Mouse (Mus musculus) heart, postnatal 36 days (tissue): Measurements from ENCODE around the gene Slc6a1. TPM values are rescaled to one million over a fixed set of nuclear protein-coding genes. Genes with fewer than 3 reads are reported as not detected.

Source experiments
- DNase-seq, 2 experiments: peaks; one replicate each; pipeline ENCODE4 v3.0.0; 2021 to 2022
- intact Hi-C: fragments of 180-260 bp; cut with DNase I; formaldehyde crosslinking; loops from one replicate; pipeline ENCODE4 v1.15.1; 2025
- total RNA-seq, 2 experiments: library from RNA; stranded (reverse); gene quantifications; 2 replicates each; pipeline ENCODE4 v1.2.3; 2021

Gene Slc6a1
- under 1 TPM; 0.14 to 0.17 TPM for total RNA-seq

DNA sequence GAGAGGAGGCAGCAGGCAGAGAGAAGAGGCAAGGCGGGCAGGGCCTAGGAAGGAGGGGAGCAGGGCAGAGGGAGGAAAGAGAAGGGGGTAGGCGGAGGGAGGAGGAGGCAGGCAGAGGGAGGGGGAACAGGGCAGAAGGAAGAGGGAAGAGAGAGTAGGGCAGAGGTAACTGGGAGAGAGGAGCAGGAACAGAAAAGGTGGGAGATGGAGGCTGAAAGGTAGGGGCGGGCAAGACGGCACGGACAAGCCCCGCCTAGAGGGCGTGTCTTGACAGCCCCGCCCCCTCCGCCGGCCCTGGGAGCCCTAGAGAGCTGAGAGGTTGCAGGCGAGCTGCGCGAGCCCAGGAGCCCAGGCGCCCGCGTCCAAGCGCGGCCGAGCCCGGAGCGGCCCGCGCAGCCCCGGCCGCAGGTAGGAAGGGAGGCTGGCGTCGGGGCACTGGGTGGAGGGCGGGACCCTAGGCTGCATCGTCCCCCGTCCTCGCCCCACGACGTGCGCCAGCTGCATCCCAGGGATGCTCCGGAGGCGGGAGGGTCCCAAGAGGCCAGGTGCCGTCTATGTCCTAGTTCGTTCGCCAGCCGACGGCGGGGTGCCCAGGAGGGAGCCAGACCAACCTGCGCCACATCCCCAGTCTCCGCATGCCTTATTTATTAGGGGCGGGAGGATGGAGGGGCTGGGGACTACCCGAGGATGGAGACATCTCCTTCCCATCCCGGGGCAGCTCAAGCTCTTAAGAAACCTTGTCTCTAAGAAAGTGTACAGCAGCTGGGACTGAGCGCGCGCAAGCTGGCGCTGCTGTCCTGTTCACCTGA is at the start of gene Slc6a1:
Gene Slc6a1, plus strand, starts transcription at position 167 of the 809 bp plus-strand sequence.
- intact Hi-C loops: no loop called here
- DNase-seq: peak; percentile 8 to 9

DNA sequence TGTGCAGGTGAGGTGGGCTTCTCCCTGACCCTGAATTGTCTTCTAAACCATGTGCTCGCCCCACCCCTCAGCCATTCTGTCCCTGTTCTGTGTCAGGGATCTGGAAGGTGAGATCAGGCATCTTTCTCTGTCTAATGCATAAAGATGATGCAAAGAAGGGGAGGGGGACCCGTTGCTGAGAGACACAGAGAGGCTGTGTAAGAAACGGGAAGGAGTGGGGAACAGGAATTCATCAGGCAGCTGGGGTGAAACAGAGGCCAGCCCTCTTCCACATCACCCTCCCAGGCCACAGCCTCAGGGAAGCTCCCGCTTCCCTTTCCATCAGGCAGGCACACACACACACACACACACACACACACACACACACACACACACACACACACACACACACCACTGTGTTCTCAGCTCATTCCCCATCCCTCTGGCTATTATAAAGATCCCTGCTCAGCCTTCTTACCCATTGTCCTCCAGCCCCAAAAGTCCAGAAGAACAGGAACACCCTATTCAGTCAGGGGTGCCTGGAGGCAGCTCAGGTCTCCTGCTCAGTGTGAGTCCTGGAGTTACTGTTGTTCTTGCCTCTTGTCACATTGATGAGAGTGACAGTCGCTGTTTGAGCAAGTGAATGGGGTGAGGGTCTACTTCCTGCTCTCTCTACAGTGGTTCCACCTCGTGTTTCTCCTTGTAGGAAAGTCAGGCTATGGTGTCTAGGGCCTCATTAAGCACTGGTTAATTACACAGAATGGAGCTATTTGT is 43.4 kb upstream of the Slc6a1 start:
- intact Hi-C loops: no loop called here
- no peak for DNase-seq

DNA sequence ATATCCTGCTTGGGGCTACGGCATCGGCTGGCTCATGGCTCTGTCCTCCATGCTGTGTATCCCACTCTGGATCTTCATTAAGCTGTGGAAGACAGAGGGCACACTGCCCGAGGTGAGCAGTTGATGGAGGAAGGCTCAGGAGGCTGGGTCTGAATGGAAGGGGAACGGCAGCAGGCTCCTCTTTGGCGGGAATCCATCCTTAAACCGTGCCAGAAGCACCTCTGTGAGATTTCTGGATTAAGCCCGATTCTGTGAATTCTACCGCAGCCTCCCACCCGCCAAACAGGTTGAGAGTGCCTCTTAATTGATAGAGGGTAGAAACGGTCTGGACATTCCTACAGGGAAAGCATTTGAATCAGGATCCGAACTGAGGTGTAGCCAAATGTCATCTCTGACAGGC is 36.8 kb upstream of the Slc6a1 start:
- intact Hi-C loops: no loop called here
- no peak for DNase-seq

DNA sequence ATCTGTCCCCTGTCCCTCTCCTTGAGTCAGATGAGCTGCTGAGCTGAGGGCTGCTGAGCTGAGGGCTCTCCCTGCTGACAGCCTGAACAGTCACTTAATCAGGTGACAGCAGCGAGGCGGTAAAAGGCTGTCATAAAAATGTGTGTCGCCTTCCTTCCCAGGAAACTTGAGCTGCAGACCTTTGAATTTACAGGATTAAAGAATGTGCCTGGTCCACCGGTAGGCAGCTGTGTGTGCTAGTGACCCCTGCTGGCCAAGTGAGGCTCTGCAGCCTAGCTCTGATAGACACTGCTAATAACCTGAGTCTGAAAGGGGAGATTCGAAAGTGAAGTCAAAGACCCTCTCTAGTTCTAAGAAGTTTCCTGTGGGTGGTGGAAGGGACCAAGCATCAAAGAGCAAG is 32.1 kb upstream of the Slc6a1 start:
- DNase-seq: peak; percentile 70 to 78
- intact Hi-C loops: loop anchor here (1.0 to 5.0 kb wide), 2 partner anchors 161 to 488 kb away; no protein-coding TSS in a partner anchor

DNA sequence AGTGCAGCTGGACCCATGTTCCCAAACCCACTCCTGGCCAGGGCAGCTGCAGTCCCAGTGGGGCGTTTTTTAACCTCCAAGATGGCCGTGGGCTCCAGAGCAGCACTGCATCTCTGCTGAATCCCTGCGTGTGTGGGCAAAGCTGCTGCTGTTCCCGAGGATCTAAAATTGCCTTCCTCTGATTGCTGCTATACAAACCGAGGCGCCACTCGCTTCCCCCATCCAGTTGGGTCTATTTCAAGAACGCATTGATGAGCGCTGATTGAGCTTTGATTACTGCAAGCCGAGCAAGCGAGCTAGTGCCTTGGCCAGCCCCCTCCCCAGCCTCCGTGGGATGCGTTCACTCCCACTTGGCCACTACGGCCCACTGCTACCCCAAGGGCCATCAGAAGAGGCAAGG is 27.5 kb upstream of the Slc6a1 start:
- no peak for DNase-seq
- intact Hi-C loops: loop anchor here (5.0 kb wide), 1 partner anchor 493 kb away; no protein-coding TSS in a partner anchor

DNA sequence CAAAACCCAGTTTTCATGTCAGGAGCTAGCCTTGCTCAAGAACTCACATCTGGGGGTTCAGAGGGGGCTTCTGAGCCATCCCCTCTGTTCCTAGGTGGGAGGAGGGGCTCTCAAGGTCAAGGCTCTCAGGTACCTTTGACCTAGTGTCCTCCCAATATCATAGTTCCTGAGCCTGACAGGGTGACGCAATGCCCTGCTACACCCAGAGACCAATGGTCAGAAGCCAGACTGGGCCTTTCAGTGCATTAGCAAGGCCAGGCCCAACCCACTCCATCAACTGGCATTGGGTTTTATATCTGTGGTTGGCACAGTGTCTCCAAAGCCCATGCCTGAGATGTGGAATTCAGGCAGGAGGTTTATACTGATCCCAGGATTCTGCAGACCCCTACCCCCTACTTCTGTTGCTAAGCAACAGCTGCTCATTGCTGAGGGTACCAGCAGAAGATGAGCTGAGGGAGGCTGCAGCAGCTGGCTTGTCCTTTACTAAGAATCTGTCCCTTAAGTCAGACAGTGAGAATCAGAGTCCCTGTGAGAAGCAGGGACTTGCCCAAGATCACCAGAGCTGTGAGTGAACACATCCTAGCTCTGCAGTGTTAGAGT is 24.6 kb upstream of the Slc6a1 start:
- intact Hi-C loops: no loop called here
- no peak for DNase-seq

DNA sequence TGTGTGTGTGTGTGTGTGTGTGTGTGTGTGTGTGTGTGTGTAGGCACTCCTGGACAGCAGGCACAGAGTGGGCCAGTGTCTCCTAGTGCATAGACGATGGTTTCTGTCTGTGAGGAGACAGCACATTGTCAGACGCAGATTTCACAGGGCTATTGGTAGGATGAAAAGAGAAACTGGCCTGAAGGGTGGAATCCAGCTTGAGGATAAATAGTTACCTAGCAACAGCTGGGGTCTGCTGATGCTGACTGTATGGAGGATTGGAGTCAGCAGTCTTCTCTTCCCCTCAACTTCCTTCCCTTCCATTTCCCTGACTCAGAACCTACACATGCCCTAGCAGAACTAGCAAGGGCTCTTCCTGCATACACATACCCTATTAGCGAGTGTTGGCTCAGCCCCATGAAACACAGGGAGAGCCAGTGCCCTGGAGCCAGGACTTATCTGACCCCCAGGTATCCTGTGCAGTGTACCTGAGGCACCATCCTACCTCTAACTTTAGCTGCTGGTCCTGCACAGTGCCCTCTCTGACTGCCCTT is 23.7 kb upstream of the Slc6a1 start:
- intact Hi-C loops: no loop called here
- no peak for DNase-seq

DNA sequence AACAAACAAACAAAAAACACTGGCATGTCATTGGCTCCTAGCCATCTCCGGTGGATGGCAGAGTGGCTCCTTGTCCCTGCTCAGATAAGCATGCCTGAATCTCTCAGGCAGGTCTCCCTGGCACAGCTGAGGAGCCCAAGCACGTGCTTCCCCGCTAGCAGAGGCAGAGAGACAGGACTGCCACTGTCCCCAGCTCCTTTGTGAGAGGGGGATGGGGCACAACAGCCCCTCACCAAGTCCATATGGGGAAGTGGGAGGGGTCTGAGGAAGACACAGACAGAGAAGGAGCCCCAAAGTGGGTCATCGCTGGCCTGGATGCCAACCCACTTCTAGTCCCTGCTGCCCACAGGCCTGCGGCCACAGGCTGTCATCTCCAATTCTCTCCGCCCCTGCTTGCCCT is 20.8 kb upstream of the Slc6a1 start:
- intact Hi-C loops: no loop called here
- DNase-seq: no peak

DNA sequence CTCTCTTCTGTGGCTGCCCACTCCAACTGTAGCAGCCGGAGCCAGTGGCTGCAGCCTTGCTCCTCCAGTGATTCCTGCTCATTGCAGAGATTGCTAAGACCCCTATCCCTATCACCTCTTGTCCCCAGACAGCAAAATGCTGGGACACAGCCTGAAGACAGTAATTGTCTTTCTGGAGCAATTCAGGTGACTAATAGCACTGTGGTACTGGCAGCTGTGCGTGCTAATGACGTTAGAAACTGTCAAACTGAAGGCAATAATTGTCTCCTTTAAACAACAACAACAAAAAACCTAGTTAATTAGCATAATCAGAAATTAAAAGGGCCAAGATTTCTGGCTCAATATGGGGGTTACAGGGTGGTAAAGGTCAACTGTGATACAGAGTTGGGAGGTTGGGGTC is 18.4 kb upstream of the Slc6a1 start:
- intact Hi-C loops: no loop called here
- no peak for DNase-seq

DNA sequence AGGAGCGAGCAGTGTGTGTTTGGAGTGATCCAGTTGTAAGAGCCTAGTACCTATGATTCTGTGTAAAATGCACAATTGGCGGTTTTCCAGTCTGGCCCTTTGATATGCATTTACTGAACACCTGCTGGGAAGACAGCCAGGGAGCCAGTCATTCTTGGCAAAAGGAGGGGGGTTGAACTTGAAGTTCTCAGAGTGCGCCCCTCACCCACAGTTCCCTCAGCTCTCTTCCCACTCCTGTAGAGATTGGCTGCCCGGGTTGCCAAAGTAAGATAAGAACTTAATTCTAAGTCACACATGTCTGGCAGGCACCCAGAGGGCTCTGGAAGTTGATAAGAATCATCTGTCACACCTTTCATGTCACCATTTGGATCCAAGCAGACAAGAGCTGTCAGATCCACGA is 18.0 kb upstream of the Slc6a1 start:
- no peak for DNase-seq
- intact Hi-C loops: no loop called here

DNA sequence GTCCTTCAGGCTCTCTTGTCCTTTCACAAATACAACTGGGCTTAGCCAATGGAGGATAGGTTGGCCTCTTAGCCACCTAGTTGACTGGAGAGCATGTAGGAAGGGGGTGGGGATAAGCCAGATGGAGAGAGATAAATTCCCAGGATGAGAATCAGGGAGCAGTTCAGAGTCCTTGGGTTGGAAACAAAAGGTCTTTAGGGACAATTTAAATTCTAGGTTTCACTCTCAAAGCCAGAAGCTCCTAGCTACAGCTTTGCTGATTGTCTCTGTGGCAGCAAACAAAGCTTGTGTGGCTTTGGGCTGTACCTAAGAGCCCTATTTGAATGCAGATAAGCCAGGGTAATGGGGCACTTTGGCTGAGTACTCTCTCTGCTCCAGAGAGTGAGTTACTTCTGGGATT is 16.2 kb upstream of the Slc6a1 start:
- DNase-seq: no peak
- intact Hi-C loops: no loop called here

DNA sequence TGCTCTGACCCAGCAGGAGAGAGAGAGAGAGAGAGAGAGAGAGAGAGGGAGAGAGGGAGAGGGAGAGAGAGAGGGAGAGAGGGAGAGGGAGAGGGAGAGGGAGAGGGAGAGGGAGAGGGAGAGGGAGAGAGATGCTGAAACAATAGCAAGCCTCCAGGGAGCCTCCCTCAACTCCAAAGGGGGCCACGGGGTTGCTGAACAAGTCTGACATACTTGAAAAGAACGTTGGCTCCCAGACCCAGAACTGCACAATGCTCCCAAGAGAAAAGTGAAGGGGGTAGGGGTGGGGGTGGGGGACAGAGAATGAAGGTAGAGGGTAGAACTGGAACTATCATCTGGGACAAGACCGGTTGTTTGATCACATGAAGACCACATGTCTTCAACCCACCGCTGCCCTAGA is 14.5 kb upstream of the Slc6a1 start:
- DNase-seq: no peak
- intact Hi-C loops: no loop called here

DNA sequence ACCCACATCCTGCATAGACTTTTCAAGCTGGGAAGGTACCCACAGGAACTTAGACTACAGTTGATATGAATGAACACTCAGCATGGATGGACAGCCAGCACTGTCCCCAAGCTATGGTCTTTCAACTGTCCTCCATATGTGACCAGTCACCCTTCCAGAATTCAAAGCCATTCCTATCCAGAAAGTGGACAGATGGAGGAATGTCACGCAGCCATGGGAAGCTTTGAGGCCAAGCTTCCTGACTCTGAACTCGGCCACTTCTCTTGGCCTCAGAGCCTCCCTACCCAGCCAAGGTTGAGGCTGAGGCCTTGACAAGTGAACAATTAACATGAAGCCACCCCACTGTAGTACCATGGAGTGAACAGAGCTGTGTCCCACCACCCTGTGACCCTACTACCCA is 12.8 kb upstream of the Slc6a1 start:
- no peak for DNase-seq
- intact Hi-C loops: no loop called here

DNA sequence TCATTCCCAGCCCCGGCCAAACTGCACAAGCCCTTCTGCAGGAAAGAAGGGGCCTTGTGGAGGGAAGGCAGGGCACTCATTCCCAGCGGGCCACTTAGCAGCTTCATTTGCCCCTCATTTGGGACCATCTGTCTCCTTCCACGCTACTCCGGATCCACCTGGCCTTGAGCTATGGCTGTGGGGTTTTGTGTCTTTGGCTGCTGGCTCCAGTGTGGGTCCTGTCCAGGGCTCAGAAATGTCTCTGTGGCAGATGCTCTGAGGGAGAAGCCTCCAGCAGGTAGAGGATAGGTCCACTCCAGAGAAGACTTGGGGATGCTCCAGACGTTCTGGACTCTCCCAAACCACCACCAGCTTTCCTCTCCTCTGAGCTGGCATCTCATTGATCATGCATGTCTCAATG is 11.6 kb upstream of the Slc6a1 start:
- intact Hi-C loops: no loop called here
- no peak for DNase-seq

DNA sequence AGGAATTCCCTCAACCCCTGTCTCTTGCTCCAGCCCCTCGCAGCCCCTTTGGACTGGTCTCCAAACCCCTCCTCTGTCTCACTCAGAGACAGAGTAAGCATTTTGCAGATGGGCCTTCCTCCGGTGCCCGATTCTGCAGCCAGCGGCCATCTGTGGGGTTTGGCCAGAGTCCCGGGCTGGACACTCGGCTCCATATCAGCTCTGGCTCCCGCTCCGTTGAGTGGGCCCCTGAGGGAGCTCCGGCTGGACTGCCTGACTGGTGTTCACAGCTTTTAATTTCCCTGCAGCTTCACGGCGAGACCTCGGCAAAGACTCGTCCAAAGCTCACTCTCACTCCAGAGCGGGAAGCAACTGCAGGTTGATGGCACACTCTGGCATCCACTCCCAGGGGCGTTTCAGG is 10.2 kb upstream of the Slc6a1 start:
- DNase-seq: peak; percentile 51 to 62
- intact Hi-C loops: no loop called here

DNA sequence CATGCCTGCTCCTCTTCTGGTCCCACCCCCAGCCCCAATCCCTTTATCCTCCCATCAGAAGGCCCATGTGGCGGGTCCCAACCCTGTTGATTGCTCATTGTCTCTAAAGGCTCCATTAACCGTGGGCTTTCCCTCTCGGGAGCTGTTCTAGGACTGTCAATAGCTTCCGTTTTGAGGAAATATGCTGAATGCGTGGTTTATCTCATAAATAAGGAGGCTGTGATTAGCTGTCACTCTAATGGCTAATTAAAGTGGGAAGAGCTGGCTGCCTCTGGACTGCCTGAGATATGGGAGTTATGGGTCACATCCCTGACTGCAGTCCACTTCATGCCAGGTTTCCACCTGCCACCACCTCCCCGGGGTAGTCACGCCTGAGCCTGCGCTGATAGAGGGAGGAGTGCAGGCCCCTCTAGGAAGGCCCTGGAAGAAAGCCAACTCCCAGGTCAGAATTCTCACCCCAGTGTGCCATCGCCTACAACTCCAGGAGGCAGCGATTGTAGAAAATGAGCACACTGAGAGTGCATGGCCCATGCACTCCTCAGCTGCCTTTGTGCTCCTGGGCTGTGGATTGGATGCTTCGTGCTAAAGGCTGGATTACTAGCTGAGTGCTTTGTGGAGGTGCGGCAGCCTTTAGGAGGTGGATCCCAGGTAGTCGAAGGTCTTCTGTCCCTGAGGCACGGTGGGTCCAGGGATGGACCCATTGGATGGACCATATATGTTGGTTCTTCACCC is 8.3 kb upstream of the Slc6a1 start:
- DNase-seq: no peak
- intact Hi-C loops: no loop called here

DNA sequence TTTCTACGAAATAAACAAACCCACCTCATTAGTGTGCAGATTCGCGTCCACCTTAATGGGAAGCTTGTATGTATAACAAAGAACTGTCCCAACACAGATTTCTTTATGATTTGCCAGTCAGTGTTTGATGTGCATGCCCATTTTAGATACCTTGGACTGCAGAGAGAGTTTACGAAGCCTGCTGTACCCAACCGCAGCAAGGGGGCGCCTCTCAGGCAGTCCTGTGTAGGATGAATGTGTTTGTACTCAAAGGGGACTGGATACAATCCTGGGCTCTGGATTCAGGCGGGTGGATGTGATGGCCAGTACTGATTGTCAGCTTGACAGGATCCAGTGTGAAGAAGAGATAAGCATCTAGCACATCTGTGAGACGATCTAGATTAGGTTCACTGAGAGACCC is 6.6 kb upstream of the Slc6a1 start:
- intact Hi-C loops: no loop called here
- no peak for DNase-seq

DNA sequence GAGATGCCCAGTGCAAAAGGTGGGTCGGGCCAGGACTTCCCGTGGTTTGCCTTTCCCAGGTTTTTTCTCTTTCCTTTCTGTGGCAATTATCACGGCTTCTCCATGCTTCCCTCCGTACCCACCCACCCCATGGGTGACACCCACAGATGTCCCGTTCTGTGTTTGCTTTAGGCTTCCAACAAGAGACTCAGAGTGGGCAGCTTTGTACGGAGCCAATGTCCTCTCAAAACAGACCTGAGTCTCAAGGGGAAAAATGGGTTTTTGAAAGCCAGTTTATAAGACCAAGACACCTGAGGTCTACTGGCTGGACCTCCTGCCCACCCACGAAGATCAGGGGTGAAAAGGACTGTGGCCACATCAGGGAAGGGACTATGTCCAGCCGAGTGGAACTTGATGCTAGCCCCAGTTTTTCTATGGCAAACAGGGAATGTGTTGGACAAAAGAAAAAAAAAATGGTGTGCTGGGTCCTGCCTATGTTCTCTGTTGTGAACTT is 889 bp downstream of the Slc6a1 start:
- DNase-seq: no peak

DNA sequence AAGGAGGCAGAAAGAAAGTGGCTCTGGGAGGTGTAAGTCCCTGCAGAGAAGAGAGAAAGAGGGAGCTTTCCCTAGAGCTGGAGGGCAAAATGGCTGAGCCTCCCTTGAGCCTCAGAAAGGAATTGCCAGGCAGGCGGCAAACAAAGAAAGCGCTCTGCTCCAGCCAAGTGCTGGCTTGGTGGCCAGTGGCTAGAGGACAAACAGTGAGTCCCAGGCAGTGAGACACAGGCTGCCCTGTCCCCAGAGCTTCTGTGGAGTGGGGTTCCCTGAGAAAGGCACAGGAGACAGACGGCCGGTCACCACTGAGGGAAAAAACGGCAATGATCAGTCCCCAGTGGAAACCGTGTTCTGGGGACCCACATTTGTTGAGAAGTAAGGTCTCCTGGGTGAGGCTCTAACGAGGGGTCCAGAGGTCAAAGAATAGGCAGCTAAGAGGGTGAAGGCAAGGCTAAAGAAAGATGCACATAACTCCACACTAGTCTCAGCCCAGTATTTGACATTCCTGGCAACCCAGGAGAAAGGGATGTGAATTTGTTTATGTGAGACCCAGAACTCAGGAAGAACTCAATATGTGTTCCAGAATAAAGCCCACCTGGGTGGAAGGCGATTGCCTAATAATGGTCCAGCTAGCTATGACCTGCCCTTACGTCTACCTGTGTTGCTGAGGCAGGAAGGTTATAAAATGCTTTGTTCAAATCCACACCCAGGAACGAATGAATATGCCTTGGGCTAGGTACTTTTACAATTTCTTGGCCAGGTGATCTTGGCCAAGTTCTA is 1.7 kb downstream of the Slc6a1 start:
- DNase-seq: no peak
- intact Hi-C loops: no loop called here

More for the DNA sequence above, 889 bp downstream of the Slc6a1 start:
- intact Hi-C loops: no loop called here

DNA sequence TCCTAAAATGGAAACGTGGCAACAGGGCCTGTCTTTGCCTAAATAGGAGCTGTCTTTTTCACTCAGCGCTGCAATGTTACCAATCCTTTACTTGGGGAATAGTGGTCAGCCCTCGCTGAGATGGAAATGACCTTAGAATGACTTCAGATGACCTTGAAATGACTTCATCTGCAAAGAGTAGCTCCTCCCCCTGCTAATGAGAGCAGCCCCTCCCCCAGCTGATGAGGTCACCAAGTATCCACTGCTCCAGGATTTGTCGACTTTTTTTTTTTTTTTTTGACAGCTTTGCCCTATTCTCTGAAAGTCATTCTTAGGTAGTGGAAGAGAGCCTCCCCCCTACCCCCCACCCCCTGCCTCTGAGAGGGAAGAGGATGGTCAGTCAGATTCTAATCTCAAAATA is 3.0 kb downstream of the Slc6a1 start:
- no peak for DNase-seq
- intact Hi-C loops: no loop called here
